Mouse (Mus musculus): ENCODE results near the gene Pla2g4e. TPM values are rescaled to one million over a fixed set of nuclear protein-coding genes. Genes with fewer than 3 reads are reported as not detected.

The Pla2g4e gene
- total and polyA plus RNA-seq, 2 experiments from 2014 or later = 1.6 to 2.9 TPM

DNA sequence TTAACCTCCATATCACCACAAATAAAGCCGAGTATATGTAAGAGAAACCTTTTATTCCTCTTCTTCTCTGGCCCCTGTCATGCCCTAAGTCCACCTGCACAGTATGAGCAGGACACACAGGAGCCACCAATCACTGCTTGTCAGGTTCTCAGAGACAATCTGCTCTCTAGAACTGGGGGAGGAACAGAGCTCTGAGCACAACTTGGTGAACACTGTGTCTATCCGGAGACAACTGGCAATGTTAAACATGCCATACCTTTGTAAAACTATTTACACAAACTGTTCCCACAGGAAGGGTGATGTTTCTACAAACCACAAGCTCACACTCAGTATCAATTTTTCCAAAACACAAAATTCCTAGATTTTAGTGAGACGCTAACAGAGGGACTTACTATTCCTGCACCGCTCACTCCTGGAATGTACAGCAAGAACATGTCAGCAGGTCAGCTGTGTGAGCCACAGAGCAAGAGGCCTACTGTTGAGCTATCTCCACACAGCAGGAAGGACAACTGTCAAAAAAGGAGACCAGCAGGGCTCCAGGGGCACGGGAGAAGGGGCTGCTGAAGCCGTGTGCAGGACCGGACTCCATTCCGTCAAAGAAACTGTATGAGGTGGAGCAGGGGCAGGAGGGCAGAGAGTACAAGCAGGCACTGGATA is 115.8 kb downstream of the Pla2g4e start:
- peak; percentile 22; the same call in 1 of the 2 replicates for ATAC-seq (ENCODE audit: insufficient read depth, low read depth)
- Histone ChIP-seq H3K9me3 (replicated peaks; ENCODE audit: control insufficient read depth, low read length) (no peaks in the 10 kb centered on the region), H3K9ac (replicated peaks; ENCODE audit: low read depth, low read length) (peak overlapping the region; percentile 24; the same call in 1 of the 2 replicates), H3K36me3 (replicated peaks; ENCODE audit: control insufficient read depth, insufficient read depth, low read length) (peaks cover 32% of the 10 kb centered on the region), H3K4me1 (ENCODE audit: control insufficient read depth, insufficient read depth) (peaks cover 85% of the 10 kb centered on the region), H3K4me3 (ENCODE audit: low read depth, low read length) (no peak overlapping the region), H3K27me3 (ENCODE audit: control insufficient read depth, insufficient read depth, low read length) (no peaks in the 10 kb centered on the region), H3K4me2 (ENCODE audit: low read depth, low read length) (no peak overlapping the region), H3K27ac (ENCODE audit: low read depth) (peak overlapping the region; percentile 94)
- DNase-seq (ENCODE audit: low spot score) = peak; percentile 55
- 10% methylated on average over 8 of the region's 8 CpGs for WGBS
- TF ChIP-seq EP300 (IDR thresholded peaks at IDR 0.05; ENCODE audit: low read depth) (no peak), CTCF (IDR thresholded peaks at IDR 0.05; ENCODE audit: low read depth) (no peak)

DNA sequence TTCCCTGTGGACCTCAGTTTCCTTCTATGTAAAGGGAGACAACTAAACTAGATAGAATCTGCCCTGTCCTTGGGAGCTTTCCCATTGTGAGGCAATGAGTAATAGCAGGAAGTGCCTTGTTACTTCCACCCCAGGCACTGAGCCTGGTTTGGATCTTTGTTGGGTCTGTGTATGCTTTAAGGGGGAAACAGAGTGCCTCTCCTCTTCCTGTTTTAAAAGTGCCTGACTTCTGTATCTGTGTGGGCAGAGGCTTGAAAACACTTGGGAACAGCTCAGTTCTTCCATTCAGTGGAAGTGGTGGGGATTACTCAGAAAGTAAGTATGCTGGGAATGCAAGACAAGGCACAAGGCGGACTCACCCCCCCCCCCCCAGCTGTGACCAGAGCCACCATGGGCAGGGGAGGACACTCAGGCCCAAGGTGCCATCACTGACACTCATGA is 116.5 kb downstream of the Pla2g4e start:
- DNase-seq (ENCODE audit: low spot score) = peak; percentile 88
- Histone ChIP-seq H3K27ac (ENCODE audit: low read depth) (peak overlapping the region; percentile 94), H3K9me3 (replicated peaks; ENCODE audit: control insufficient read depth, low read length) (no peaks in the 10 kb centered on the region), H3K4me2 (ENCODE audit: low read depth, low read length) (no peak overlapping the region), H3K27me3 (ENCODE audit: control insufficient read depth, insufficient read depth, low read length) (no peaks in the 10 kb centered on the region), H3K4me1 (ENCODE audit: control insufficient read depth, insufficient read depth) (peaks cover 84% of the 10 kb centered on the region), H3K4me3 (ENCODE audit: low read depth, low read length) (no peak overlapping the region), H3K36me3 (replicated peaks; ENCODE audit: control insufficient read depth, insufficient read depth, low read length) (peaks cover 35% of the 10 kb centered on the region), H3K9ac (replicated peaks; ENCODE audit: low read depth, low read length) (no peak overlapping the region; the same call in 1 of the 2 replicates)
- TF ChIP-seq CTCF (IDR thresholded peaks at IDR 0.05; ENCODE audit: low read depth) = no peak
- TF ChIP-seq EP300 (IDR thresholded peaks at IDR 0.05; ENCODE audit: low read depth) = 0 out of 2 replicates have a peak, but pooled peaks have one; percentile 42
- 6% methylated on average over 1 of the region's 1 CpGs for WGBS
- ATAC-seq (ENCODE audit: insufficient read depth, low read depth) = peak; percentile 72

GRCm38 (mm10) chr2:120128011-120128410 is 117.1 kb downstream of the Pla2g4e start:
- Histone ChIP-seq H3K27ac (ENCODE audit: low read depth) (peak overlapping the region; percentile 94), H3K4me2 (ENCODE audit: low read depth, low read length) (no peak overlapping the region), H3K27me3 (ENCODE audit: control insufficient read depth, insufficient read depth, low read length) (no peaks in the 10 kb centered on the region), H3K9me3 (replicated peaks; ENCODE audit: control insufficient read depth, low read length) (no peaks in the 10 kb centered on the region), H3K4me3 (ENCODE audit: low read depth, low read length) (no peak overlapping the region), H3K4me1 (ENCODE audit: control insufficient read depth, insufficient read depth) (peaks cover 84% of the 10 kb centered on the region), H3K9ac (replicated peaks; ENCODE audit: low read depth, low read length) (no peak overlapping the region; the same call in 1 of the 2 replicates), H3K36me3 (replicated peaks; ENCODE audit: control insufficient read depth, insufficient read depth, low read length) (peaks cover 37% of the 10 kb centered on the region)
- ATAC-seq (ENCODE audit: insufficient read depth, low read depth) (no peak), DNase-seq (ENCODE audit: low spot score) (no peak)
- no peak for TF ChIP-seq CTCF (IDR thresholded peaks at IDR 0.05; ENCODE audit: low read depth)
- TF ChIP-seq EP300 (IDR thresholded peaks at IDR 0.05; ENCODE audit: low read depth) = no peak

- Histone ChIP-seq H3K4me3 (ENCODE audit: low read depth, low read length) (no peak overlapping the region), H3K36me3 (replicated peaks; ENCODE audit: control insufficient read depth, insufficient read depth, low read length) (peaks cover 37% of the 10 kb centered on the region), H3K4me2 (ENCODE audit: low read depth, low read length) (no peak overlapping the region), H3K27ac (ENCODE audit: low read depth) (peak overlapping the region; percentile 94), H3K9me3 (replicated peaks; ENCODE audit: control insufficient read depth, low read length) (no peaks in the 10 kb centered on the region), H3K4me1 (ENCODE audit: control insufficient read depth, insufficient read depth) (peaks cover 85% of the 10 kb centered on the region), H3K27me3 (ENCODE audit: control insufficient read depth, insufficient read depth, low read length) (no peaks in the 10 kb centered on the region), H3K9ac (replicated peaks; ENCODE audit: low read depth, low read length) (no peak overlapping the region)
- 25% methylated on average over 1 of the region's 1 CpGs for WGBS
- DNase-seq (ENCODE audit: low spot score) = peak; percentile 43
- peak; percentile 31; the same call in 1 of the 2 replicates for ATAC-seq (ENCODE audit: insufficient read depth, low read depth)
- no peak for TF ChIP-seq CTCF (IDR thresholded peaks at IDR 0.05; ENCODE audit: low read depth)
- no peak for TF ChIP-seq EP300 (IDR thresholded peaks at IDR 0.05; ENCODE audit: low read depth)
Measured at GRCm38 (mm10) chr2:120126901-120127300, 118.2 kb downstream of the Pla2g4e start.

DNA sequence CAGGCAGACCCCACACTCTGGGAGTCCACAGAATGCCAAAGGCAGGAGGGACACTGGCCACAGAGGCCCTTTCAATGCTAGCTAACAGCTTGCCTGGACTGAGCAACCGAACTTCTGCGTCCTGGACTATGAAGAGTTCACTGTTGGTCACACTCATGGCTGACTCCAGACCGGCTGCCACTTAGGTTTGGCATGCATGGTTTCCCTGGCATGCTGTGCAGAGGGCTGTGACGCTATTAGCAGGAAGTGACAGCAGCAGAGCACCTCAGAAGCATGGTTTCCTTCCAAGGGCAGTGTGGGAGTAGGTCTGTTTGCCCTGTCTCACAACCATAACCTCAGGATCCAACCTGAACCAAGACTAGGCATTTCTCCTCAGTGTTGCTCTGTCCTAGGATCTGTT is 118.7 kb downstream of the Pla2g4e start:
- no peaks in the 10 kb centered on the region for H3K27me3 ChIP-seq (ENCODE audit: control insufficient read depth, insufficient read depth, low read length)
- 27% methylated on average over 4 of the region's 4 CpGs for WGBS
- H3K4me3 ChIP-seq (ENCODE audit: low read depth, low read length) = no peak overlapping the region
- TF ChIP-seq EP300 (IDR thresholded peaks at IDR 0.05; ENCODE audit: low read depth) (no peak), CTCF (IDR thresholded peaks at IDR 0.05; ENCODE audit: low read depth) (no peak)
- peak; percentile 31 for ATAC-seq (ENCODE audit: insufficient read depth, low read depth)
- H3K9ac ChIP-seq (replicated peaks; ENCODE audit: low read depth, low read length) = no peak overlapping the region
- H3K4me2 ChIP-seq (ENCODE audit: low read depth, low read length) = no peak overlapping the region
- DNase-seq (ENCODE audit: low spot score) = no peak
- peaks cover 37% of the 10 kb centered on the region for H3K36me3 ChIP-seq (replicated peaks; ENCODE audit: control insufficient read depth, insufficient read depth, low read length)
- H3K9me3 ChIP-seq (replicated peaks; ENCODE audit: control insufficient read depth, low read length) = no peaks in the 10 kb centered on the region
- peaks cover 81% of the 10 kb centered on the region for H3K4me1 ChIP-seq (ENCODE audit: control insufficient read depth, insufficient read depth)
- H3K27ac ChIP-seq (ENCODE audit: low read depth) = peak overlapping the region; percentile 94
